Mouse (Mus musculus): ENCODE measurements around the gene Usp15.

- TF ChIP-seq CTCF (IDR thresholded peaks at IDR 0.05; ENCODE audit: borderline replicate concordance, insufficient read depth, low read depth, low read length) (no peak), POLR2A (IDR thresholded peaks at IDR 0.05; ENCODE audit: borderline replicate concordance, insufficient read depth, low read length) (no peak)
Observed at GRCm38 (mm10) chr10:123209517-123209916, 12.7 kb upstream of the Usp15 start.
